Mouse (Mus musculus): Measurements from ENCODE around the gene Tbce.

- TF ChIP-seq POLR2A (IDR thresholded peaks at IDR 0.05; ENCODE audit: control insufficient read depth, low read depth, low read length) (no peak), CTCF (IDR thresholded peaks at IDR 0.05; ENCODE audit: control insufficient read depth, insufficient read depth, insufficient replicate concordance, low read depth, low read length) (no peak)
Observed at GRCm38 (mm10) chr13:14062209-14063012, 23.0 kb upstream of the Tbce start.

Data from testis, adult 2 months (tissue).